Mouse (Mus musculus) thymus, postnatal 10 days (tissue): ENCODE results near the gene Amot.
A peak's percentile ranks its signal among the peaks of the same experiment; 100 is the strongest.

ENCODE experiments used
- DNase-seq, 2 experiments: peaks; one replicate each; pipeline ENCODE4 v3.0.0; 2021; ENCODE audit warnings: low spot score in 2 of 2

Gene Amot

GRCm38 (mm10) chrX:145504717-145505415 is at the start of gene Amot:
Gene Amot (minus strand): TSS chrX:145505181.
- peak; percentile 36 to 57 for DNase-seq

DNA sequence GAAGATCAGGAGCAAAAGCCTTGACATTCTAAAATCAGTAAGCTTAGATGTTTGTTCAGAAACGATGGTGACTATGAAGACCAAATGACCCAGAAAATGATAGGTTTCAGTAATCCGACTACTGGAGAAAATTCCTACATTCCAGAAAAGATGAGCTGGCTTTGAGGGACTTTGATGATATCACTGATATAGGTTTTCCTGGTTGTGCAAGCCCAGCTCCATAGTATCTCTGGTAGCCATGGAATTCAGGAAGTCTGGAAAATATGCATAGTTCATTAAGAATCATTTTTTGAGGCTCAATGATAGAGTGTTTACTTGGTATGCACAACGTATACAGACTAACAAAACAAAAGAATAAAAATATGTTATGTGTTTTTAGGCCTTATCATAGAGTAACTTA is 40.1 kb upstream of the Amot start:
- no peak for DNase-seq

DNA sequence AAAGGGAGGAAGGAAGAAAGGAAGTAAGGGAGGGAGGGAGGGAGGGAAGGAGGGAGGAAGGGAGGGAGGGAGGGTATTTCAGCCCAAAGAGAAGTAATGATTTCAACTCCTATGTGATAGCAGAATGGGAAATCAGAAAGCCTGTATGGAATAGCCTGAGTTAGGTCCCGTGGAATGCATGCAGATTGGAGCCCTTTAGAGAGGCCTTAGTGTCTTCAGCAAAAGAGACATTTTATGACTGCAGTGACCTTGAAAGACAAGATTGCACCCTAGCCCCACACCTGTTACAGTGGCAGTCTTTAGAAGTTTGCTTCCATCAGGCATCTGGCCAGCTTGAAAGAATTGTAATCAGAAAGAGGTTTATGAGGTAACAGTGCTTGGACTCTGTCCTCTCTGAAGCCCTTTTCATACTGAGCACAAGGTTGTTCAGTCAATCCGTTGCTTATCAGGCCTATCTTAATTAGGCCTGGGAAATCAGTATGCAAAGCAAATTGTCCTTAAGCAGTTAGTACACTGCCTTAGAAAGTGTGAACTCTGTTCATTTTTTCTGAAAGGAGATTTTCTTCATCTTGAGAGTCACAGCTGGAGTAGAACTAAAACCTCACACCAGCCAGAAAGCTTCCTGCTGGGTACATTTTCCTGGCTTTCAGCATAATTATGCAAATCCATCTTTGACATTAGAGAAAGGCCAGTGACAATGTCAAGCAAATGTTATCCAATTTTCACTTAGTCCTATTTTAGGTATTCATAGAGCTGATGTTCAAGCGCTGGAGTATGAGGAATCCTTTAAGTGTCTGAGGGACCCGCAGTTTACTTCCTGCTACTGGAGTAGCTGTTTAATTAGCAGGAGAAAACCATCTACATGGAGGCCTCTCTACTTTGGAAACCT is 38.9 kb upstream of the Amot start:
- DNase-seq: no peak

DNA sequence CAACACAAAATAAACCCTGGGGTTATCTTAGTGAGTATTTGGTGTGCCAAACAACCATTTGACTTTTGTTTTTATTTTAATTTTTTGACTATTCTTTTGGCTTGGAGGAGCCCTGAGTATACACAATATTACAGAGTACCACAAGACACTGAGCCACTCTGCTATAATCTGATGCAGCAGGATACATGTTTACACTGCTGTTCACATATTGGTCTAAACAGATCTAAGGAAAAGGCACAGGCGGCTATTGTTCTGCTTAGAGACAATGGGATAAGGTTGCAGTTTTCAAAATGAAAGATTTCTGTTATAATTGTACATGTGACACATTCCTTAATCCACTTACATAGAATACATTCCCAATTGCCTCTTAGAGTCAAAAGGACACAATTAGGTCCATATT is 36.1 kb upstream of the Amot start:
- no peak for DNase-seq

GRCm38 (mm10) chrX:145540321-145540720 is 35.3 kb upstream of the Amot start:
- DNase-seq: no peak

GRCm38 (mm10) chrX:145529602-145530001 is 24.6 kb upstream of the Amot start:
- DNase-seq: no peak

DNA sequence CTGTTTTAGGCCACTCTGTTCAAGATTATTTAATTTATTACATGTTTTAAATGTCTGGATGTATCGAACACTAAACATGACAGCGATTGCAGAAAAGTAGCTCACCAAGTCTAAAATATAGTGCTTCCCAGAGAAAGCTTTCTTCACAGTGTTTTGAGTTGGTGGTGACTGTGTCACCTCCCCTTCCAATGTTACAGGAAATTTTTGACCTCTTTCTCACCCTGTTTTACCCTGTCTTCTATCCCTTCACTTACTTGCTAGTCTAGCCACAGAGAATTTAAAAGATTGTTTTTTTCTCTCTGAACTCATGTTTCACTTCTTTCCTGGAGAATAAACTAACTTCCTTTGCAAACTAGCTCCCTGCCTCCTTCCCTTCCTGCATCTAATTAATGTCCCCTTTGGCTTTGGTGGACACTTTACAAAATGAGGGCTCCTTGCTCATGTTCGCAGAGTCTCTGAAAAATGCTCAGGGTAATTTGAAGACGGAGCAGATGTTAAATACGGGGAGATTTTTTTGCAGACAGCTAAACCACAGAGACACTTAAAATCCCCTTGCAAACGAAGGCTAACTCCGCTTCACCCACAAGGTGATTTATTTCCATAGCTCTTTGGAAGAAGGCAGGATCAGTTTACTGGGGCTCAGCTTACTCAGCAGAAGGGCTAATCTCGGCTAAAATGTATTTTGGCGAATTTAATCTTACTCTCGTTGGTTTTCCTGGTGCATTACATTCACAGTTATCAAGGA is 11.5 kb upstream of the Amot start:
- DNase-seq: no peak

DNA sequence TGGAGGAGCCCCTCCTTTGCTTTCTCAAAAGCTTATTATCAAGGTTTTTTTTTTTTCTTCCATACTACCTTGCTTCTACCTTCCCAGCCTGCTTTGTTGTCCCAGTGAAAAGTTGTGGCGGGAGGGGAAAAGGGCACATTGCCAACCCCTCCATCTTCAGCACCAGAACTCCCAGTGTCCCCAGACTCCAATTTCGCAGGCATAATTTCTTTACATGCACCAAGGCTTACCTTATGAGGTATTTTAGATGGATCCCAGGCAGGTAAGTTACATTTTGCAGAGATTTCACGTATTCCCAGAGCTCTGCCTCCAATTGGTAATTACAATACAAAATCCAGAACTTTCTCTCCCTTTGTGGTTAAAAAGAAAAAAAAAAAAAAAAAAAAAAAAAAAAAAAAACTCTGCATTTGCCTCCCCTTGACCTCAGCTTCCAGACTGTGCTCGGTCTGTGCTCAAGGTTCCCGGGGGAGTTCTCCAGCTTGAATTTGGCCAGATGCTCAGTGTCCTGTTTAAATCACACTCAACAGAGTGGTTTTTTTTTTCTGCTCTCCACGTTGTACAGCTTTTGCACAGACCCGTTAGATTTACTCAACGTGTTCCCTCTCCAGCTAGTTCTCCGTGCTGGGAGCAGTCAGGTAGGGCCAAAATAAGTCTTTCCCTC is 10.6 kb upstream of the Amot start:
- no peak for DNase-seq

GRCm38 (mm10) chrX:145510675-145511074 is 5.7 kb upstream of the Amot start:
- DNase-seq: no peak

- DNase-seq: peak; percentile 7 to 27
Measured at GRCm38 (mm10) chrX:145505457-145506201, 648 bp upstream of the Amot start.

- no peak for DNase-seq
Measured at GRCm38 (mm10) chrX:145501666-145502355, 3.2 kb downstream of the Amot start.

GRCm38 (mm10) chrX:145499101-145499500 is 5.9 kb downstream of the Amot start:
- no peak for DNase-seq

DNA sequence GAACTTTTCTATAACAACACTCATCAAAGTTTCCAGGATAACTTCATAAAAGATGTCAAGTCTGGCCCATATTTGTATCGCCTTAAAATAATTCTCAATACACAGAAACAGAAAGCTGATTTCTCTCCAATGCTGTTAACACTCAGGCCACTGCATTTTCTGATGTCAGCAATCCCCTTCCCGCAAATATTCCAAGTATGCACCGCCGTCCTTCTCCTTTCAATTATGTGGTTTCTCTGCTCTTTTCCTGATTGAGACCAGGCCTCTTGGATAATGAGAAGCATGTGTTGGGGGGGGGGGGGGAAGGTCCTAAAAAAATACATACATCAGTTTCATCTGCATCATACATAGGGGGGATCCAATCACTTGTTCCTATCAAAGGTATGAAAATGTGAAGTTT is 6.3 kb downstream of the Amot start:
- DNase-seq: no peak

- no peak for DNase-seq
Measured at GRCm38 (mm10) chrX:145497486-145497885, 7.5 kb downstream of the Amot start.

- no peak for DNase-seq
Measured at GRCm38 (mm10) chrX:145495381-145495780, 9.6 kb downstream of the Amot start.

GRCm38 (mm10) chrX:145490821-145491220 is 14.2 kb downstream of the Amot start:
- DNase-seq: no peak

DNA sequence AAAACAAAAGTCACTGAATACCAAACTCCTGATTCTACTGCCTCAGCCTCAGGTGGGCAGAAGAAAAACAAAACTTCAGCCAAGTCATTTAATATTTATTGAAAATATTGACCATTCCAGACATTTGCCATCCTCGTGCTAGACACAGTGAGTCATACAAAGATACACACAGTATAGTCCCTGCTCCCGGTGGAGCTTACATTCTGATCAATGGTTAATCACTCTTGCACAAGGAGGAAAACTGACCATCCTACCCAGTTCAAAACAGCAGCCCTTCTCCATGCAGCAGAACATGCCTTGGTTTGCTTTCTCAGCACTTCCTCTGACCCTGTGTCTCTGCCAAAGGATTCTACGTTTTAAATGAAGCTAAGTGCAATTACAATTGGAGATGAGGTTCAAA is 14.6 kb downstream of the Amot start:
- no peak for DNase-seq

GRCm38 (mm10) chrX:145489950-145490349 is 15.0 kb downstream of the Amot start:
- DNase-seq: no peak

DNA sequence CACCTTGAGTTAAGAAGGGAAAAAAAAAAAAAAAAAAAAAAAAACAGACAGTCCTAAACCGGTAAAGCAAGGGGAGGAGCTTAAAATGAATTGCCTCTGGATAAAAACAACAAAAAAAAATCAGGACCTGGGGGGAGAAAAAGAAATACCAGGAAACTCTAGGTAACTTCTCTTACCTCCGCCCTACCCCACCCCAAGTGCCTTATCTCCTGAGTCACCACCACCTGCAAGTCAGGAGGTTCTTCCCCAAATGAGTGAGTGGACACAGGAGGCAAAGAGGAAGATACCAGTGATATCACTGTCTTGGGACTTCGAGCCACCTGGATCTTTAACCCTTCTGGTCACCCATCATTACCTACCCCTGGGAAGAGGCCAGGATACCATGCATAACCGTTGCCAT is 19.5 kb downstream of the Amot start:
- no peak for DNase-seq

DNA sequence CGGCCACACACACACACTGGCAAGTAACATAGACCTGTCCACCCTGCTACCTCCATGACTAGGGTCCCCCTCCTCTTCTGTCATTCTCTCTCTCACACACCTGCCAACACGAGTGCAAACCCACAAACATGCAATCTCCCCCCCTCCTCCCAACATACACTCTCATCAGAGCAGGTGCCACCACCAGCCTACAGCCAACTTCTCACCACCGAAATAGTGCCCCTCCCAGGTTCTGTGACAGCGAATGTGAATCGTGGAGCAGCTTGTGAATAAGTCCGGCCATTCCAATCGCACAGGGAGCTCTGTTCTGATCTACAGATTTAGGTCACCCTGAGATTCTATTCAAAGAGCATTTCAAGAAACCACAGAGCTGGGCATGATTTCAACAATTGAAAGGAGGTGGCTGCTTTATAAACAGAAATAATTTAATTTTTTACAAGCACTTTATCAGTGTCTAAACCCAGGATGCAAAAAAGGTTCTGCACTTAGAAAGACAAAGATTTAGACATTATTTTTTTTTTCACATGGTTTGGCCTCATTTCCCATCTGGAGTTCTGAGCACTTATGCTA is 21.4 kb downstream of the Amot start:
- no peak for DNase-seq
